Mouse (Mus musculus) C2C12 (cell line): ENCODE data around the gene Rnf185.

Source experiments
- CEBPB ChIP-seq: IDR thresholded peaks from one replicate; pipeline ENCODE4 v1.6.1; 2011; ENCODE audit warnings: low read depth, mild to moderate bottlenecking, control low read depth, moderate library complexity
- CTCF ChIP-seq: IDR thresholded peaks from one replicate; pipeline ENCODE4 v1.5.1; 2011; ENCODE audit not compliant: control insufficient read depth, insufficient read depth, insufficient read length
- MAX ChIP-seq: IDR thresholded peaks from one replicate; pipeline ENCODE4 v1.6.1; 2011; ENCODE audit warnings: mild to moderate bottlenecking, control low read depth
- MYOG ChIP-seq: IDR thresholded peaks from one replicate; pipeline ENCODE4 v1.6.1; 2011; ENCODE audit not compliant: control insufficient read depth, insufficient read length; ENCODE audit errors: extremely low read depth
- USF1 ChIP-seq: IDR thresholded peaks from one replicate; pipeline ENCODE4 v1.6.1; 2011; ENCODE audit warnings: low read depth, mild to moderate bottlenecking, control low read depth, moderate library complexity

- TF ChIP-seq CTCF: no peak
- TF ChIP-seq MAX: no peak
- TF ChIP-seq MYOG: no peak
- TF ChIP-seq USF1: no peak
- no peak for TF ChIP-seq CEBPB
These were observed 7.3 kb downstream of the Rnf185 start for GRCm38 (mm10) chr11:3444875-3445274.
